Mouse (Mus musculus): Measurements from ENCODE around the gene Rita1. TPM values are rescaled to one million over a fixed set of nuclear protein-coding genes. Genes with fewer than 3 reads are reported as not detected.

The Rita1 gene
- total RNA-seq, 1 experiment from 2014 or later: 16.0 TPM

DNA sequence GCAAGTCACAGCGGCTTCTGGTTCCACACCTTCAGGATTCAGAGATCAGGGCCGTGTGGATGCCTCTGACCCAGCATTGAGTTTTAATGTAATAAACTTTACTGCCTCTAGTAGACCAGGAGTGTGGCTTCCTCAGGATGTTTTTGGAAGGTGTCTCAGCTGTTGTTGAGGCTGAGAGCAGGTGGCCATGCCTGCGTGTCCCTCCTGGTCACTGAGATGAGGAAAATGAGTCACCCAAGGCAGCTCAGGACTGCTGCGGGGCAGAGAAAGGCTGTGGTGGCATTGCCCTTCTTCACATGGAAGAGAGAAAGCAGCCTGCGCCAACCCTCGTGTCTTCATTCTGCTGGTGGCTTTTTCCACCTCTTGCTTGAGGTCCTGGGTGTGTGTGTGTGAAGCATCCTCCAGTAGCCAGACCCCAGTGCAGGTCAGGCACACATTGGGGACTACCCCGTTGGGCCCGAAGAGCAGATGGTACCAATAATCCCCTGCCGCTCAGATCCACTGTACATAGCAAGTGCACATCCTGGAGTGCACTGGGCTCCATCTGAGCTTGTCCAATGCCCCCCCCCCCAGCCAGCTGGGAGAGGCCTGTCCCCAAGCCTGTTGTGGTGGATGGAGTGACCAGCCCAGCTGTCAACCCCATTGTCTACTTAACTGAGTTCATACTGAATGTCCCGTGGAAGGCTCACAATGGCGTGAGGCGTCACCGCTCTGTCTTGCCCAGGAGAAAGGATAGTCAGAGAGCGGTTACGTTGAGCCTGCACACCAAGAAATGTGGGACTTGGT, 15.3 kb upstream of the Rita1 start:
- DNase-seq: no peak

DNA sequence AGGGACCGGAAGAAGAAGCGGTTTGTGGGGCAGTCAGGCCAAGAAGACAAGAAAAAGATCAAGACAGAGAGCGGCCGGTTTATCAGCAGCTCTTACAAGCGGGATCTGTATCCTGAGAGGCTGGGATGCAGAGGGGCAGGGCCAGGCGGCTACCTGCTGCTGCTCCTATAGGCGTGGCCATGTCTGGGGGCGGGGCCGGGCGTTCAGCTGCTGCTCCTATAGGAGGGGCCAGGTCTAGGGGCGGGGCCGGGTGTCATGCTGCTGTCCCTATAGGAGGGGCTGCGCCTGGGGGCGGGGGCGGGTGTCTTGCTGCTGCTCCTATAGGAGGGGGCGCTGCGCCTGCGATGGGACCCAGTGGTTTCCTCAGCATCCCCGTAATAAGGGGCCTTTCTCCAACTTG, 14.0 kb upstream of the Rita1 start:
- peak; percentile 66 for DNase-seq

DNA sequence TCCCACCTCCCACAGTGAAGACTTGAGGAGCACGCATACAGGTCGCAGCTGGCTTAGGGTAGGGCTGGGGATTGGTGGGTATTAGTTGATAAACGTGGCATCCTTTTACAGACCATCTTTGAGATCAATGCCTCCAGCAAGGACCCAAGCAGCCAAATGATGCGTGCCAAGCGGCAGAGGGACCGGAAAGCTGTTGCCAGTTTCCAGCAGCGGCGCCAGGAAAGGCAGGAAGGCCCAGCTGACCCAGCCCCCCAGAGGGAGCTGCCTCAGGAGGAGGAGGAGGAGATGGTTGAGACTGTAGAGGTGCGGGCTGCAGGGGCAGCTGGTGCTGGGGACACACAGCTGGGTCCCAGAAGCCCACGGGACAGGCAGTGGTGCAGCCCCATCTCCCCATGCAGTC, 12.0 kb upstream of the Rita1 start:
- DNase-seq: no peak

DNA sequence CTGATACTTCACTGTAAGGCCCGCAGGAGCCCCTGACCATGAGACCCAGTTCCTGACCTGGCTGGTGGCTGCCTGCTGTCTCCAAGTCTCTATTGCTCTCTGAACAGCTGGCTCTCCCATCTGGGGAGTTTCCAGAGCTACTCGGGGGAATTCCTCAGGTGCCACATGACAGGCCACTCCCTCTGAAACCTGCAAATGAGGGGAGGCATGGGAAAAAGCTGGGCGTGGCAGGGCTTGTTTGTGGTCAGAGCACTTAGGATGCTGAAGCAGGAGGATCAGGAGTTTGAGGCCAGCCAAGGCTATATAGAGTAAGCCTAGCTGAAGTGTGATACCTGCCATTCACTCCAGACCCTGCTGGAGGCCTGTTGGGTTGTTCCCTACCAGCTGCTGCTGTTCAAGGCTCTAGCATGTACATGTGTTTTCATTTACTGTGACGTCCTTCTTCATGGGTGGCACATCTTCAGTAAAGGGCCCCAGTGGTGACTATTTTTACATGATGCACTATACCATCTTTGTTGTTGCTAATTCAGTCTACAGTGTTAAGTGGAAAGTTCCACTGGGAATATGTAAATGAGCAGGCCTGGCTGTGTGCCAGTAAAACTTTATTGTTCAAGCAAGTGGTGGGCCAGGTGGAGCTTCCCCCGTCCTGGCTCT, 9.9 kb upstream of the Rita1 start:
- DNase-seq: no peak

DNA sequence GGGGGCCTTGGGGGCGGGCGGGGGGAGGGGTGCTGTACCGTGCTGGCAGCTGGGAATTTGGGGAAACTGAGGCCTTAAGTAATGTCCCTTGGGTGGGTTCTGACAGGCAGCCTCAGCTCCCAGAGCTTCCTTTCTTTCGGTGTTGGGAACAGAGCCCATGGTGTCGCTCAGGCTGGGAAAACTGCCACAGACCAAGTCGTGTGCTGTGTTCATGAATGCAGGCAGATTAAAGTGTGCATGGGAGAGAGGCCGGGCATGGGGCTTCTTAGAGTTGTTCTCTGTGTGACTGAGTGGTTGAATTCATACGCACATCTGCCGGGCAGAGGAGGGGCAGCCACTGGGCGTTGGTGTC, 9.4 kb upstream of the Rita1 start:
- no peak for DNase-seq

DNA sequence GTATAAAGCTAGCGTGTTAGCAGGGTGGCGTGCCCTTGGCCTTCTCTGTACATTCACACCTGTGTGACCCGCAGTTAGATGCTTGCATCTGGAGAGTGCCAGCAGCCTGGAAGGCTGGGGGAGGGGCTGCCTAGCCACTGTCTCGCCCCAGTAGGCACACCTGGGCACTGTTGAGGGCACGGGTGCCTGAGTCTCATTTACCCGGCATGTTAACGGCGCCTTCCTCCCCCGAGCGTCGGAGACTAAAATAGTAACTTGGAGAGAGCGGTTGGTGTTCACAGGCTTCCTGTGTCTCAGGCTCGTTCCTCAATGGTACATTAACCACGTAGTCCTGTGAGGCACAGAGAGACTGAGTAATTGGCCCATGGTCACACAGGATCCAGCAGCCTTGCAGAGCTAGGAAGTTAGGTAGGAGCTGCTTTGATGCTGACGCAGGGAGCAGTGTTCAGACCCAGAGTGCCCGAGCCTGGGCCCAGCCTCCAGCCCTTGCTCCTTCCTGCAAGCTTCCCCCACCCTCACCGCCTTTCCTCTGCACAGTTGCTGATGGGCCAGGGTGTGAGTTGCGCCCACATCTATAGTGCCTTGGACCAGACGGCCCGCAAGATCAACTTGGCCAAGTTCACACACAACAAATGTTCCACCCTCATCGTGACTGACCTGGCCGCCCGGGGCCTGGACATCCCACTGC, 8.8 kb upstream of the Rita1 start:
- DNase-seq: no peak

DNA sequence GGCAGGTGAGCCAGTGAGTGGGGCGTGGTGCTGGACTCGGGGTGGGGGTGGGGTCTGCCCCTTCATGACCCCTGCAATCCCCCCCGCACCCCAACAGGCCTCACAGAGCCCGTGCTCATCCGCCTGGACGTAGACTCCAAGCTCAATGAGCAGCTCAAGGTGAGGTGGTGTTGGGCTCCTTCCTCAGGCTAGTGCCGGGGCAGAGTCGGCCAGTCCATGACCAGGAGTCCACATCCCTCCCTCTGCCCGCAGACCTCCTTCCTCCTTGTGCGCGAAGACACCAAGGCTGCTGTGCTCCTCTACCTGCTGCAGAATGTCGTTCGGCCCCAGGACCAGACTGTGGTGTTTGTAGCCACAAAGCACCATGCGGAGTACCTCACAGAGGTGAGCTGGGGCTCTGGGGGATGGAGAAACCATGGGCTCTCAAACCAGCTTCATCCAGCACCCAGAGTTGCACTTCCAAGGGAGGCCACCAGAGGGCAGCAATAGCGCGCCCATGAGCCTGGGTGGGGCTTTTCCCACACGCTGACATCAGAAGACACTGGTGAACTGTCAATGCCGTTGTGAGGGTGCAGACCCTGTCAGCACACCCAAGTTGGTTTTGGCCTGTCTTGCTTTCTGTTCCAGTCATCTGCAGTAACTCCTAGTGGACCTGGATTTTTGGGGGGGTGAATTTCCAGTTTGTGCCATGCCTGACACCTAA, 8.1 kb upstream of the Rita1 start:
- peak; percentile 90 for DNase-seq

DNA sequence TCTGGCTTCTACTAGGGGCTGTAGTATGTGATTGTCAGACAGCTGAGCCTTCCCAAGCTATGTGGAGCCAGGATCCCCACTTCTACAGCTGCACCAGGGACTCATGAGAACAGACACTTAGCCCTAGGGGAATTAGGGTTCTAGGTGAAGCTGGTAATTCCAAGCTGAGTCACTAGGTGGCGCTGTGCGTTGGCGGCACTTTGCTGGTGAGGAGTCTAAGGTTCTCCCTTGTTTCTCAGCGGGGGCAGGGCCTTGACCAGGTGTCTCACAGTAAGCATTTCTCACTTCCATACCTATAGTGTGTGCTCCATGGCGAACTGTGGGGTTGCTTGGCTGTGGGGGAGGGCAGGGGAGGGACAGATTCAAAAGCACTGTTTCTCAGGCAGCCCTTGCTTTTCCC, 6.8 kb upstream of the Rita1 start:
- DNase-seq: peak; percentile 75

DNA sequence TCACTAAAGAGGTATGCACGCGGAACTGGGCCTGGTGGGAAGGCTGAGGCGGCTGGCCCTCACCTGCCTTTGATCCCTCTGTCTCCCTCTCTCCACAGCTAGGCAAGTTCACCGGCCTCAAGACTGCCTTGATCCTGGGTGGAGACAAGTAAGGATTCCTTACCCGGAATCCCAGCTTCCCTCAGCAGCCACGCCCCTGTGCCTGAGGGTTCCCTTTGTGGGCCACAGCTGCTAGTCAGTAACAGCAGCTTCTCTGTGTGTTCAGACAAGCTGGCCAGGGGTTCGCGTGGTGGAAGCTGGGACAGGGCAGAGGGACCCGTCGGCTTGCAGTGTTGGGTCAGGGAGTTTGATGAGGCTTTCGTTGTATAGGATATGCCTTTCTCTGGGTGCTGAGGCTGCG, 6.4 kb upstream of the Rita1 start:
- DNase-seq: no peak

DNA sequence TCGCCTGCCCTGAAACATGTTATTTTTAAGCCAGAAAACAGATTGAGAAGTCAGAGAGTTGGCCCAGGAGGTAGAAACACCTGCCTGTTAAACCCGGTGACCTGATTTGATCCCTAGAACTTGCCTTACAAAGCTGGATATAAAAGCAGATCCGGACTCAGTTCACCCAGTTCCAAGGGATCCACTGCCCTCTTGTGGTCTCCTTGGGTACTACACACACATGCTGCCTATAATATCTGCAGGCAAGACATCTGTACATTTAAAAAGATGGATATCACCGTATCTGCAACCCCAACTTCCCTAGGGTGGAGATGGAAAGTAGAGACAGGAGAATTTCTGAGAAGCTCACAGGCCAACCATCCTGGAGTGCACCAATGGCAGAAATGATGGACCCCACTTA, 3.5 kb upstream of the Rita1 start:
- peak; percentile 55 for DNase-seq

DNA sequence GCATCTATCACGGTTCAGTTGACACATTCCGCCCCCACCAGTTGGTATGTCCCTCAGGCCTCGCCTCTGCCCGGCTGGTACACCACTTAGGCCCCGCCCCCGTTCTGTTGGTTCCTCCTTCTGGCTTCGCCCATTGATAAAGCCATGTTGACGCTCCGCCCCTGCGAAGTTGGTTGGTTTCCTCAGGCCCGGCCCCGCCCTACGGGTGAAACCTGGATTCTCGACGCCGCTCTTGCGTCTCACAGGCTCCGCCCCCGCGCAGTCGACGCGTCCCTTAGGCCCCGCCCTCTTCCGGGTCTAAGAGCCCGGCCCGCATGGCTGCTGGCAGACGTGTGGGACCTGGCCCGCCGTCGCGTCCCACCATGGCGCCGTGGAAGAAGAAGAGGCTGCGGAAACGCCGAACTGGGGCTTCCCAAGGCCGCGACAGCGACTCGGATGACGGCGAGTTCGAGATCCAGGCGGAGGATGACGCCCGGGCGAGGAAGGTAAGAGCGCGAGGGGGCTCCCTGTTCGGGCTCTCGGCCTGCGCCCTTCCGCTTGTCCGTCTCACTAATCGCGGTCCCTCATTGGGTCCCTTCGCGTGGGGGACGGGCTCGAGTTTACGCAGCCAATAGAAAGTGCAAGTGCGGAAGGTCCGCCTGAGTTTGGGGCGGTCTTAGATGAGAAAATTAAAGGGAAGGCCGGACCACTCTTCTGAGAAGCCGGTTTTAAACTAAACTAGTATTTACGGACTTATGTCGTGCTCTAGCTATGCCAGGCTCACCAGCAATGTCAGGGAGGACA, 624 bp upstream of the Rita1 start:
- DNase-seq: peak; percentile 100

DNA sequence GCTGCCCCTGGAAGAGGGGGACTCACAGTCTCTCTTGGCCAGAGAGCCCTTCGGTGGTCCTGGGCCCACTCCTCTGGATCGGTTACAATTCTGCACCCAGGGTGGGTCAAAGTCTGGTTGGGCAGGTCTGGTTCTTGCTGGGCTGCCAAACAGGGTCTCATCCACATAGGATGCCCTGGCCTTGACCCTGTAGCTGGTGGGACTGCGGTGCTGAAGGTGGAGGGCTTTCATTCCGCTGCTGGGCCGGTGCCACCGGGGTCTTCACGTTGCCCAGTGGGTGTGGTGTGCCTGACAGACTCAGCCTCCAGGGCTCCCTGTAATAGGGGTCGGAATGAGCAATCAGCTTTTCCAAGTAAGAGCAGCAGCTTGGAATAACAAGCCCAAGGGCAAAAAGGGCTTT, 973 bp downstream of the Rita1 start:
- DNase-seq: no peak

DNA sequence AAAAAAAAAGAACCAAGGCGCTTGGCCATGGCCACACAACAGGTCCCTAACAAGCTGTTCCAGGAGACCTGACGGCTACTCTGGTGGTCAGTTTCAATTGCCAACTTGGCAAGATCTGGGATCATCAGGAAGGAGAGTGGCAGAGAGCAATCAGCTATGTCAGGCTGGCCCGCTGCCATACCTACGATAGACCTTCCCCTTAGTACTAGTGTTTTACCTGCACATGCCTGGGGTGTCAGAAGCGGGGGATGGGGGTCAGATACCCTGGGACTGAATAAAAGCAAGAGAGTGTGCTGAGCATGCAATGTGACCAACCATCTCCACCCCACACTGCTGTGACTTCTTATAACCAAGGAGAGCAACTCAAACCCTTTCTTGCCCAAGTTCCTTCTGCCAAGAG, 1.5 kb downstream of the Rita1 start:
- no peak for DNase-seq

DNA sequence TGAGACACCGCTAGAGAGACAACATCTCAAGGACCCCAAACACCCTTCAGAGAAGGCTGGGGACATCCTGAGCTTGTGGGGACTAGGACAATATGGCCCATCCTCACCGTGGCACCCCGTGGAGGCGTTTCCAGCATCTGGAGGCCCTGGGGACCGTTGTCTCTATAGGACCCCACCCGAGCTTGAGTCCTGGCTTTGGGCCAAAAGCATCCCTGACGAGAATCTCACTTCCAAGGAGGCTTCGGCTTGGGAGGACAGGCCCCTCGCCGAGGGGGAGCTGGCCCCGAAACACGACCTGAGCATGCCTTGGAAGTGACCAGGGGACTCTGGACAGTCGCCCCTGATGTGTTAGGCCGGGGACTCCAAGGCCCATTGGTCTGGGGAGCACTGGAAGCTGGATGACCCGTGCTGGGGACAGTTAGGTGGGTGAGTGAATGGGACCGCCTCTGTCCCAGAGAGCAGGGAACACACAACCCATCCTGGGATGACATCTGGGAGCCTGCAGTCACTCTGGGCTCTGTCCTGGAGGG, 3.1 kb downstream of the Rita1 start:
- DNase-seq: no peak

DNA sequence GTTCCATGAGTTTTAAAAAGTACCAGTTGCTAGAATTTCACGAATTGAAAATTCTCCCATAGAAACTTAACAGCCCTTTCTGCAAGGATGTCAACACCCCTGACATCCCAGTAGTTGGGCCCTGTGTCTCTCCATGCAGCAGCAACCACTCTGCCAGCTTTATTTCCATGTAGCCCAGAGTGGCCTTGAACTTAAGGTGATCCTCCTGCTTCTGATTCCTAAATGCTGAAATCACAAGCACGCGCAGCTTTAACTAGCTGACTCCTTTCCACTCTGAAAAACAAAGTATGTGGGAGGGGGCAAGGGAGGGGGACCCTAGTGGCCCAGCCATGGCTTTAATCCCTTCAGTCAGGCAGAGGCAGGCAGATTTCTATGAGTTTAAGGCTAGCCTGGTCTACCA, 5.1 kb downstream of the Rita1 start:
- no peak for DNase-seq

DNA sequence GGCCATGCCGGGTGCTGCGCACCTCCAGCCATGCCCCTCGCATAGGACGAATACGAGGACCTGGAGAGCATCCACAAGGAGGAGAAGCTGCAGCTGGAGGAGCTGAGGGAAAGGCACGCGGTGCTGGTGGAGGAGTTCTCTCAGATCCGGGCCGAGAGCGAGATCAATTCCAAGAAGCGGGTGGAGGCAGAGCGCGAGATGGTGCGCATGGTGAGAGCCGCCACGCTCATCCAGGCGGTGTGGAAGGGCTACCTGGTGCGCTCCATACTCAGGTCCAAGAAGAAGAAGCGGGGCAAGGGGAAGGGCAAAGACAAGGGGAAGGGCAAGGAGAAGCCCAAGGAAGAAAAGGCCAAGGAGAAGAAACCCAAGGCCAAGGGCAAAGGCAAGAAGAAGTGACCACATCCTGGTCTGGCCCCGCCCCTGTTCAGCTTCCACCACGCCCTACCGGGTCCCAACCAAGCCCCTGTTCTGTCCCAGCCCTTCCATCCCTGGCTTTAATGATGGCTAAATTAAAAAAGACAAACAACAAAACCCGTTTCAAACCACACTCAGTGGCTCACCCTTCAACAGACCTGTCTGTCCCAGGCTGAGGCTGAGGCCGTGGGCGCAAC, 5.7 kb downstream of the Rita1 start:
- peak; percentile 11 for DNase-seq

DNA sequence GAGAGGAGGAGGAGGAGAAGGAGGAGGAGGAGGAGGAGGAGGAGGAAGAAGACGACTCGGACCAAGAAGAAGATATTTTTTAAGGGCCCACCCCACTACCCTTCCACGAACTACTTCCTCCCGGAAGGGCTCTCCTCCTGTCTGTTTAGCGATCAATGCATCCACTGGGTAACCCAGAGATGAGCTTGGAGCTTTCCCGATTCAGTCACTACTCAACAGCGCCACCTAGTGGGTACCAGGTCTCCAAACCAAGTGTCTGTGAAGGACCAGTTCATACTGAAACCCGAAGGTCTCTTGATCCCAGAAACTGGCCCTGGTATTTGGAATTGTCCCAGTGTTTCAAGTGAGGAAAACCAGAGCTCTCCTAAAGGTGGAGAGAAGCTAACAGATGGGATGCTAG, 6.7 kb downstream of the Rita1 start:
- DNase-seq: peak; percentile 95

DNA sequence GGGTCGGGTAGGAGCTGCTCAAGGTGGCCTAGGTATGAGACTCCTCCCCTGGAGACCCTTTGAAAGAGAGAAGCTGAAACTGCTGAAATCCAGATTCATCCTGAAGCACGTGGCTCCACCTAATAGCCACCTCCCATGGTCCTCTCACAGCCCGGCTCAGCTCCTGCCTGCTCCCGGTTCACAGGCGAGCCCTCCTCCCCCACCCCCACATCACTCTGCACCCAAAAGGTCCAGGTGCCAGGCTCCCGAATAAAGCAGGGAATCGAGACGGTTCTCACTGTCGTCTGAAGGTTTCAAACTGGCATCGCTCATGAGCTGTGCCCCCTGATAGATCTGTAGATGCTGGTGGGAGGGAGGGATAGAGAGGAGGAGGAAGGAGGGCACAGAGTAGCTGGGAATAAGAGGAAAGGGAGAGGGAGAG, 7.1 kb downstream of the Rita1 start:
- DNase-seq: no peak

DNA sequence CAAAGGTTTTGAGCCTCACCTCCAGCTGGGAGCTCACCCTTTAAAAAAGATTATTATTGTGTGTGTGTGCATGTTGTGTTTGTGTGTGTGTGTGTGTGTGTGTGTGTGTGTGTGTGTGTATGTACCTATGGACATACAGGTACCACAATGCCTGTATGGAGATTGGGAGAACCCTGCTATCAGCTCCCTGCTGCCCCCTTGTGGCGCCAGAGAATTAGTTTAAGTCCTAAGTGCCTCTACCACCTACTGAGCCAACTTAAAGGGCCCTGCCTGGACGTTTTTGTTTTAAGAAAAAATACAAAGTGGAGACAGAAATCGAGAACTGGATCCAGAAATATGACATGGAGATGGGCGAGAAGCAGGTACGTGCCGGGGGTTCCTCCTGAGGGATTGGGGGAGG, 7.5 kb downstream of the Rita1 start:
- DNase-seq: peak; percentile 90

DNA sequence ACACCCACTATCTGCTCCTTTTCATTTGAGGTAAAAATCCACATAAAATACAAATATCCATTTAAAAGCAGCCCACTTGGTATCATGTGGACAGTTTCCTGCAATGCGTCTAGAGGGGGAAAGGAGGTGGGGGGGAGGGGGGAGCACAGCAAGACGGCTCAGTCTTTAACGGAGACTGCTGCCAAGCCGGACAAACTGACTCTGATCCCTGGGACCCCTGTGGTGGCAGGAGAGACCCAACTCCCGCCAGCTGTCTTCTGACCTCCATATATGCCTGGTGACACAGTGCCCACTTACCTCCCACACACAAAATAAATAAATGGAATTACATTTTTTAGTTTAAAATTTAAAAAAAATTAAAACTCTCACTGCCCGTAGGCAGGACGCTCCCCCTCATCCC, 8.9 kb downstream of the Rita1 start:
- no peak for DNase-seq

DNA sequence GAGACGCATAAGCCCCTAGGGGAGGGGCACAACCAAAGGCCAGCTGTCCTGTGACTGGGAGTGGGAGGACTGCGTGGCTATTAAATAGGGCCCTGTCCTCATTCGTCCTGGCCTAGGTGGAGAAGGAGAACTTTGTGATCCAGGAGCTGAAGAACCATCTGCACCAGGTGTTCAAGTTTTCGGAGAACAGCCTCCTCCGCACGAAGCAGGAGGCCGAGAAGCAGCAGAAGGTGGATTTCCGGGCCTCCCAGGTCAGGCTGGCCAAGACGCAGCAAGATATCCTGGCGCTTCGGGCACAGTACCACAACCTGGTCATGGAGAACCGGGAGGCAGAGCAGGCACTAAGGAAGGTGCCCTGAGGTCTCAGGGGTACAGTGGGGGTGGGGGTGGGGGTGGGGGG, 10.2 kb downstream of the Rita1 start:
- DNase-seq: no peak

Measured in adrenal gland, postnatal 14 days (tissue).